Mouse (Mus musculus): ENCODE measurements around the gene Npas2. TPM values are rescaled to one million over a fixed set of nuclear protein-coding genes. Genes with fewer than 3 reads are reported as not detected.

The Npas2 gene
- polyA plus RNA-seq, 1 experiment from 2014 or later, result 0.86 TPM

DNA sequence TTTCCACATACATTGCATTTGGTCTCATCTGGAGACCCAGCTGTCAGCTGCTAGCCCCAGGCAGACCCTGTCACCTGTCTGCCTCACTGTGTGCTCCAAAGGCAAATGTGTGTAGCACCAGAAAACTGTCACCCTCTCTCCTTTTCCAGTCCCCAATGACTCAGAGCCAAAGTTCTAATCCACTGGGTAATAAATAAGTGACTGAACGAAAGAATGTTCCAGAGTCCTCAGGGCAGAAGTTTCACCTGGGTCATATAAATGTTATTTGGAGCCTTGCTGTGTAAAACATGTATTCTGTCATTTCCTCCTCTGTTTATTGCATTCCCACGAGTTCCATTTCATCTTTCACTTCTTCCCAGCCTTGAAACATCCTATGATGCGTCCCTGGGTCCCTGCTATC is 66.1 kb downstream of the Npas2 start:
- Histone ChIP-seq H3K4me2 (replicated peaks) (no peak overlapping the region), H3K4me1 (no peaks in the 10 kb centered on the region), H3K9me3 (no peaks in the 10 kb centered on the region), H3K4me3 (no peak overlapping the region), H3K27ac (no peak overlapping the region), H3K36me3 (no peaks in the 10 kb centered on the region), H3K9ac (no peak overlapping the region), H3K27me3 (no peaks in the 10 kb centered on the region)
- ATAC-seq (ENCODE audit: insufficient number of reproducible peaks, insufficient read depth, low FRiP score, low TSS enrichment), result no peak
- 68% methylated on average over 3 of the region's 3 CpGs for WGBS

DNA sequence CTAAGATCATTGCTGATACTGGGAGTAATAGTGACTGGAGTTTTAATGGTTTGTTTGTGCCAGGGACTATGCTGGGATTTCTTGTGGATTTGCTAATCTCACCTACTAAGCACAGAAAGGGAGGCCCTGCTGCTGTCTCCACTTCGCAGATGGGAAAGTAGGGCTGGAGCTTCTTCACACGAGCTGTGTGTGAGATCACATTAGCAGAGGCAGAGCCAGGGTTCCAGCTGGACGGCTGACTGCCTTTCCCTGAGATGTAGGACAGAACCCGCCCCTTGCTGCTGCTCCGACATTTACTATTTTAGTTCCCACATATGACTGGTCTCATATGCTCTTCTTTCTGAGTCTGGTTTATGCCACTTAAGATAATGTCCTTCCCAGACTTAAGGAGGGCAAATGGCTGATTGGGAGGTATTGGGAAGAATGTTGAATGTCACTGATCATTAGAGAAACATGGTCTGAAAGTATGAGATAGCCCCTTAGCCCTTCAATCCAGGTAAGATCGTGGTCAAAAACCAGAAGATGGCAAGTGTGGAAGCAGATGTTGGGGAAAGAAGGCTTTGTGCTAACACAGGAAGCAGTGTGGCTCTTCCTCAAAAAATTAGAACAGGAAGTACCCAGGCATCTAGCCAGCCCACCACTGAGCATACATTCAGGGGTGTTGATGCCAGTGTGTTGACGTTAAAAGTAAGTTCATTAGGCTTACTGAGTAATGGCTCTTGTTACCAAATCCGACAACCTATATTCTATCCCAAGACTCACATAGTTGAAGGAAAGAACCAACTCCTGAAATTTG is 66.8 kb downstream of the Npas2 start:
- Histone ChIP-seq H3K27ac (no peak overlapping the region), H3K4me3 (no peak overlapping the region), H3K27me3 (no peaks in the 10 kb centered on the region), H3K36me3 (no peaks in the 10 kb centered on the region), H3K4me1 (no peaks in the 10 kb centered on the region), H3K4me2 (replicated peaks) (no peak overlapping the region), H3K9ac (no peak overlapping the region), H3K9me3 (no peaks in the 10 kb centered on the region)
- 78% methylated on average over 8 of the region's 8 CpGs for WGBS
- ATAC-seq (ENCODE audit: insufficient number of reproducible peaks, insufficient read depth, low FRiP score, low TSS enrichment), result no peak

DNA sequence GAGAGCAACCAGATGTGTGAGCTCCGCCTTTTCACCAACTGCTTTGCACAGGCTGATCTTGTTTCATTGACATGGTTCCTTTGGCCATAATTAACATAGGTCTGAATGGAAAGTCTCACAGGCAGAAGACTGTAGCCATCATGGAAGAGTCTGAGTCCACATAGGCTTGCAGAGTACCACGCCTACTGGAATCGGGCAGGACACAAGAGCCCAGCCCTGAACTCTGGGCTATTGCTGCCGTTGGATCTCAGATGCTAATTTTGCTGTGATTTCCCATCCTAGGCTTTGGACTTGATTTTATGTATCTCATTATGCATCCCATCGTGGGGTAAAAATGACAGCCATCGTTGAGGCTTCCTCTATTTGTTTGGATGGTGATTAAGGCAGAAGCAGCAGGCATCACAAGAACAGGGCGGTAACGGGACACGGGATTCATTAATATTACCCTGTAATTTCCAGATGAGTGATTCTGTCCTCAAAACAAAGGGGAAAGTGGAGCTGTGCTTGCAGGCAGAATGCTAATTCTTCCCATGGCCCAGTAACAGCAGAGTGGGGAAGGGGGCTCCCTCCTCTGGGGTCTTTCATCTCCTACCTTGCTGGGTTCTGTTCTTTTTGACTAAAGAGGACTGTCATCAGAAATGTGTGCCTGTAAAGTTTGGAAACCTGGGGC is 73.4 kb downstream of the Npas2 start:
- no peaks in the 10 kb centered on the region for H3K36me3 ChIP-seq
- ATAC-seq (ENCODE audit: insufficient number of reproducible peaks, insufficient read depth, low FRiP score, low TSS enrichment), result no peak
- no peaks in the 10 kb centered on the region for H3K4me1 ChIP-seq
- H3K4me2 ChIP-seq (replicated peaks), result no peak overlapping the region
- 82% methylated on average over 9 of the region's 9 CpGs for WGBS
- H3K27me3 ChIP-seq, result no peaks in the 10 kb centered on the region
- H3K27ac ChIP-seq, result no peak overlapping the region
- no peak overlapping the region for H3K4me3 ChIP-seq
- H3K9ac ChIP-seq, result no peak overlapping the region
- H3K9me3 ChIP-seq, result no peaks in the 10 kb centered on the region

DNA sequence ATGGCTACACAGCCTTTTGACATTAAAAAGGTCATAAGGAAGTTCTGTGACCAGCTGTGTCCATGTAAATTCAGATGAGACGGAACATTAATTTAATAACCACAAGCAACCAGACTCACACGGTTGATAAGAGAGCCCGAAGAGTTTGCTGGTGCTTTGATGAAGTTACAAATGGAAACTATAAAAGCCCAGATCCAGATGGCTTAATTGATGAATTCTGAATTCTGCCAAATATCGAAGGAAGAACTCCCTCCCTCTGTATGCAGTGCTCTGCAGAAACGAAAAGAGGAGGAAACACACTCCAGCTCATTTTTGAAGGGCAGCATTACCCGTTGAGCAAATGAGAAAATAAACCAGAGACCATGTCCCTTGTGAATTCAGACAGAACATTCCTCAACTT is 79.4 kb downstream of the Npas2 start:
- Histone ChIP-seq H3K9me3 (no peaks in the 10 kb centered on the region), H3K36me3 (no peaks in the 10 kb centered on the region), H3K4me3 (no peak overlapping the region), H3K27me3 (no peaks in the 10 kb centered on the region), H3K4me1 (no peaks in the 10 kb centered on the region), H3K27ac (no peak overlapping the region), H3K9ac (no peak overlapping the region), H3K4me2 (replicated peaks) (no peak overlapping the region)
- ATAC-seq (ENCODE audit: insufficient number of reproducible peaks, insufficient read depth, low FRiP score, low TSS enrichment), result no peak
- WGBS, result 44% methylated on average over 6 of the region's 6 CpGs

DNA sequence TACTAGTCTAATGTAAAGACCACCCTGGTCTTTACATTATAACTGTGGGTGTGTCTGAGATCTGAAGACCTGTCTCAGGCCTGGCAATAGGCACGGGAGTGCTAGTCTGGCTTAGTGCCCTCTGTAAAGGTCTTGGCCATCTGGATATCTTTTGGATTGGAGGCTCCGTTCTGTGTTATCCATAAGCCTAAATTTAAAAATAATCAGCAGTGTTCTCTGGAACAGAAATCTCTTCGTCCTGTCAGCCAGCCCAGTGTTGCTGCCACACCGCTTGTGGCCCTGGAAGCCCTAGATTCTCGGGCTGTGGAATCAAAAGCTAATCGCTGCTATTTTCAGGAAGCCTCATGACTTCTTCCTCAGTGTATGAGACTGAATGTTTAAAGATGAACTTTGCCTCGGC is 86.9 kb downstream of the Npas2 start:
- Histone ChIP-seq H3K4me3 (no peak overlapping the region), H3K4me2 (replicated peaks) (no peak overlapping the region), H3K27me3 (no peaks in the 10 kb centered on the region), H3K4me1 (peaks cover 6% of the 10 kb centered on the region; the same call in 1 of the 2 replicates), H3K36me3 (no peaks in the 10 kb centered on the region), H3K27ac (no peak overlapping the region), H3K9me3 (no peaks in the 10 kb centered on the region), H3K9ac (no peak overlapping the region)
- ATAC-seq (ENCODE audit: insufficient number of reproducible peaks, insufficient read depth, low FRiP score, low TSS enrichment), result no peak
- WGBS, result 85% methylated on average over 7 of the region's 7 CpGs

DNA sequence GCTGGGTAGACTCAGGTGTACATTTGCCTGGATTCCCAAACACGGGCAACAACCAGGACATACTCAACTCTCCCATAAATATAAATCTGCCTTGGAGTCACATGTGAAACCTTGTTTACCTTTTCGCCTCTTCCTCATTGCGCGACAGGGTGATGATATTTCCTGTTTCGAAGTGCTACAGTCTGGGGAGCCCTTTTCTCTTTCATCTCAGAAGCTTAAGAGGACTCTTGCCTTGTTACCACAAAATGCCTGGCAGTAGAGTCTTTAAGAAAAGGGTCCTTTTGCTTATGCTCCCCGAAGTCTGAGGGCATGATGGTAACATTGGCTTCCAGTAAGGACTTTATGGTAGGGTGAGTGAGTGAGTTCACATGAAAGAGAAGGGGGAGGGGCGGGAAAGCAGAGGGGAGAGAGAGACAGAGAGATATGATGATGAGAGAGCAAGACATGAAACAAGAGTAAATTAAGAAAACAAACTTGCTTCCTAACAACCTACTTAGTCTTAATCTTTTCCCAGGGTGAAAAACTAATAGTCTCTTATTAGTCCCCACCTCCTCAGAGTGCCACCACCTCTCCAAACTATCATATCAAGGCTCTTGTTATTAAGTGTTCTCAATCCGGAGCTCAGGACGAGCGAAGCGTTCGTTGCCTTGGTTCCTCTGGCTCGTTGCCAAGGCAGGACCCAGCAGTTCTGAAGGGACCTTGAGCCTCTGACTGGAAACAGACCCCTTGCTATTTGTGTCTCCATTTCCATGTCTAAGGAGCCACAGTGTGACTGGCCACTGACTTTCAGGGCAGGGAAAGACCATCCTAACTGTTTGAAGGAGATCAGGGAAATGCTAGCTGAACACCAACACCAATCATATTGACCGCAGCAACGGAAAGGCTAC is 87.7 kb downstream of the Npas2 start:
- no peaks in the 10 kb centered on the region for H3K27me3 ChIP-seq
- 77% methylated on average over 15 of the region's 15 CpGs for WGBS
- ATAC-seq (ENCODE audit: insufficient number of reproducible peaks, insufficient read depth, low FRiP score, low TSS enrichment), result no peak
- H3K9me3 ChIP-seq, result no peaks in the 10 kb centered on the region
- H3K27ac ChIP-seq, result no peak overlapping the region
- no peak overlapping the region for H3K9ac ChIP-seq
- no peak overlapping the region for H3K4me2 ChIP-seq (replicated peaks)
- H3K4me3 ChIP-seq, result no peak overlapping the region
- H3K4me1 ChIP-seq, result peaks cover 6% of the 10 kb centered on the region; the same call in 1 of the 2 replicates
- H3K36me3 ChIP-seq, result no peaks in the 10 kb centered on the region

DNA sequence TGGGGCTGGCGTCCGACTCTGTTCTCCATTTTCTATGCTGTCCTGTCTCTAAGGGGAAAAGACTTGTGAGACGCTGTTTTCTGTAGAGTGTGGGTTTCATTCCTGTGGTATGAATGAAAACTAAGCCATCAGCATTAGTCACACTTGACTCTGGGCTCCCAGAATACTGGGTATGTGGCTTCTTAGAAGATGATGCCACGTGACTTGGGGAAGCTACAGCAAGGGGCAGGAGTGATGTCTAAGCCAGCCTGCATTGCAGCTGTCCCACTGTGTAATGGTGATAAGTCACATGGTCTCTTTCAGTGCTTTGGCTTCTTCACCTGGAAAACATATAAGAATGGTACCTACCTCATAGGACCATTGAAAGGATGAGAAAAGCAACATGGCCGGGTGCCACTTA is 88.4 kb downstream of the Npas2 start:
- no peak overlapping the region for H3K9ac ChIP-seq
- H3K4me3 ChIP-seq, result no peak overlapping the region
- H3K27me3 ChIP-seq, result no peaks in the 10 kb centered on the region
- ATAC-seq (ENCODE audit: insufficient number of reproducible peaks, insufficient read depth, low FRiP score, low TSS enrichment), result no peak
- H3K36me3 ChIP-seq, result no peaks in the 10 kb centered on the region
- no peak overlapping the region for H3K4me2 ChIP-seq (replicated peaks)
- H3K27ac ChIP-seq, result no peak overlapping the region
- 79% methylated on average over 5 of the region's 5 CpGs for WGBS
- peaks cover 6% of the 10 kb centered on the region; the same call in 1 of the 2 replicates for H3K4me1 ChIP-seq
- H3K9me3 ChIP-seq, result no peaks in the 10 kb centered on the region

DNA sequence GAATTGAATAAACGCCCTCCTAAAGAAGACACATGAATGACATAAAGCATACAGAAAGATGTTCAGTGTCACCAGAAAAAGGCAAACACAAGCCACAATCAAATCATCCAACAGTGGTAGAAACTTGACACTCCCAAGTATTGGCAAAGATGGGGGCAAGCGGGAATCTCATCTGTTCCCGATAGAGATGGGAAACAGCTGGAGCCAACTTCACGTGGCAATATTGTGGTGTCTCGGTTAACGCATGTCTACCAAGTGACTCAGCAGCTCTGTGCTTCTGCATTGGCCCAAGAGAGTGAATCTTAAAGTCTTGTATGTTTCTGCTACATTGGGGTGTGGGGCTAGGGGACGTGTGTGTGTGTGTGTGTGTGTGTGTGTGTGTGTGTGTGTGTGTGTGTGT is 89.8 kb downstream of the Npas2 start:
- no peak overlapping the region for H3K27ac ChIP-seq
- H3K4me2 ChIP-seq (replicated peaks), result no peak overlapping the region
- H3K4me3 ChIP-seq, result no peak overlapping the region
- 53% methylated on average over 7 of the region's 7 CpGs for WGBS
- no peak overlapping the region for H3K9ac ChIP-seq
- H3K36me3 ChIP-seq, result no peaks in the 10 kb centered on the region
- peaks cover 6% of the 10 kb centered on the region; the same call in 1 of the 2 replicates for H3K4me1 ChIP-seq
- ATAC-seq (ENCODE audit: insufficient number of reproducible peaks, insufficient read depth, low FRiP score, low TSS enrichment), result no peak
- no peaks in the 10 kb centered on the region for H3K27me3 ChIP-seq
- H3K9me3 ChIP-seq, result no peaks in the 10 kb centered on the region

DNA sequence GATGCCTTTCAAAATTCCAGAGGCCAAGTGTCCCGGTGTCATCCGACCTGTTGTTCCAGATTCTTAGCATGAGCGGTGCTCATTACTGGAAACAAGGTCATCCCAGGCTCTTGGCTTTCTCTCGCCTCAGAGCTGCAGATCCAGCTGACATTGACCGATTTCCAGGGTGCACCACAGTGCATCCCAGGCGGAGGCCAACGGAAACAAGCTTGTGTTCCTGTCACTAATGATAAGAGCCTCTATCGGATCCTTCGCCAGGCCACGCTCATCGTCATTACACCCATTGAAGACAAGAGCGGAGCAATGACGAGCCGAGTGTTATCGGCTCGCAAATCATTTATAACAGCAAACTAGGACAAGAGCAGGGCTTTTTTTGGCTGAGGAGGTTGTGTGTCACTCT is 91.3 kb downstream of the Npas2 start:
- 90% methylated on average over 16 of the region's 16 CpGs for WGBS
- Histone ChIP-seq H3K4me3 (no peak overlapping the region), H3K36me3 (no peaks in the 10 kb centered on the region), H3K4me1 (peaks cover 6% of the 10 kb centered on the region; the same call in 1 of the 2 replicates), H3K27me3 (no peaks in the 10 kb centered on the region), H3K9ac (no peak overlapping the region), H3K27ac (no peak overlapping the region), H3K9me3 (no peaks in the 10 kb centered on the region), H3K4me2 (replicated peaks) (no peak overlapping the region)
- ATAC-seq (ENCODE audit: insufficient number of reproducible peaks, insufficient read depth, low FRiP score, low TSS enrichment), result no peak

DNA sequence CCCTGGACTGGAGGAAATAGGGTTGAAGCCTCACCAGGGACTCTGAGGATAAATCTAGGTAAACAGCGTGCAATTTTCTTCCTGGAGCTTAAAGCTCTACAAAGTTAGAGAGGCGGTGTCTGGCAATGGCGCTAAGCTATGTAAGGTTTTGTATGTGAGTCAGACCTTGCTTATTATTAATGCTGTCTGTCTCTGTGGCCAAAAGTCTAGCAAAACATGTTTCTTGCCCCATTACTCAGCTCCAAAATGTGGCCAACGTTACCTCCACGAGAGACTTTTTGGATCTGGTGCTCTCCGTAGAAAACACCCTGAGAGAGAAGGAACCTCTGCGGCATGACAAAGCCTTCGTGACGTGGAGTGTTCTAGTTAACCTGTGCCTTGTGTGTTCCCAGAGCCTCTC is 93.5 kb downstream of the Npas2 start:
- Histone ChIP-seq H3K4me1 (no peaks in the 10 kb centered on the region), H3K4me3 (no peak overlapping the region), H3K36me3 (no peaks in the 10 kb centered on the region), H3K27me3 (no peaks in the 10 kb centered on the region), H3K27ac (no peak overlapping the region), H3K9me3 (no peaks in the 10 kb centered on the region), H3K4me2 (replicated peaks) (no peak overlapping the region), H3K9ac (no peak overlapping the region)
- no peak for ATAC-seq (ENCODE audit: insufficient number of reproducible peaks, insufficient read depth, low FRiP score, low TSS enrichment)
- 94% methylated on average over 9 of the region's 9 CpGs for WGBS

DNA sequence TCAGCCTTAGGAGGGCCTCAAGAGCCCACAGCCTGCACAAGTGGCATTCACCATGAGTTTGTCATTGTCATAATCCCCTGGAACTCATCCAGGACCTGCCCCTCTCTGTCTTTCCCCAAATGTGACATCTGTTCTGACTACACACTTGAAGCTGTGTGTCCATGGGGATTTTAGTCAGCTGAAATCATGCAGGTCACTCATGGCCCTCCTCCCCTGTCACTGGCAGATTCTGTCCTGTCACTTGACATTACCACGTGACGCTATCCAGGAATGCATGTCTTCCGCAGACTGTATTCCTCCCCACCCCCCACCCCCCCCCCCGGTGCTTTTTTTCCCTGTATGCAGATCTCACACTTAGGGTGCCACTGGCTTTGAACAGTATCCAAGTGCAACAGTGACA is 94.3 kb downstream of the Npas2 start:
- ATAC-seq (ENCODE audit: insufficient number of reproducible peaks, insufficient read depth, low FRiP score, low TSS enrichment), result no peak
- H3K27ac ChIP-seq, result no peak overlapping the region
- no peak overlapping the region for H3K4me3 ChIP-seq
- no peaks in the 10 kb centered on the region for H3K36me3 ChIP-seq
- no peaks in the 10 kb centered on the region for H3K4me1 ChIP-seq
- no peaks in the 10 kb centered on the region for H3K9me3 ChIP-seq
- no peak overlapping the region for H3K4me2 ChIP-seq (replicated peaks)
- 70% methylated on average over 4 of the region's 4 CpGs for WGBS
- H3K9ac ChIP-seq, result no peak overlapping the region
- H3K27me3 ChIP-seq, result no peaks in the 10 kb centered on the region
